Mouse (Mus musculus) liver, postnatal 0 days (tissue): Measurements from ENCODE around the gene Clec12a. TPM values are rescaled to one million over a fixed set of nuclear protein-coding genes. Genes with fewer than 3 reads are reported as not detected.

ENCODE experiments used
- ATAC-seq: fragments of 200-750 bp; cut with Nextera tagmentation; 2 replicates; pipeline ENCODE4 v1.8.0; 2017; ENCODE audit warnings: mild to moderate bottlenecking, moderate library complexity
- DNase-seq: peaks from one replicate; pipeline ENCODE4 v3.0.0-alpha.2; 2016
- H3K27ac ChIP-seq: fragments of 300-500 bp; sonication (generic); 2 replicates; pipeline ENCODE4 v1.5.1; 2014; ENCODE audit warnings: antibody characterized with exemption, moderate library complexity, mild to moderate bottlenecking, low read depth
- H3K27me3 ChIP-seq: fragments of 300-500 bp; sonication (generic); 2 replicates; pipeline ENCODE4 v1.6.1; 2014; ENCODE audit warnings: low read length, control low read depth, mixed read lengths; ENCODE audit not compliant: insufficient read depth
- H3K36me3 ChIP-seq: fragments of 300-500 bp; sonication (generic); replicated peaks from 2 replicates; pipeline ENCODE4 v1.6.1; 2014; ENCODE audit warnings: mild to moderate bottlenecking, control low read depth, low read length, moderate library complexity, mixed read lengths; ENCODE audit not compliant: insufficient read depth
- H3K4me1 ChIP-seq: fragments of 300-500 bp; sonication (generic); 2 replicates; pipeline ENCODE4 v1.6.1; 2014; ENCODE audit warnings: antibody characterized with exemption, mild to moderate bottlenecking, control low read depth; ENCODE audit not compliant: insufficient read depth
- H3K4me2 ChIP-seq: fragments of 300-500 bp; sonication (generic); 2 replicates; pipeline ENCODE4 v1.6.1; 2014; ENCODE audit warnings: low read depth, mild to moderate bottlenecking, low read length, moderate library complexity, mixed read lengths
- H3K4me3 ChIP-seq: fragments of 300-500 bp; sonication (generic); 2 replicates; pipeline ENCODE4 v1.5.1; 2014; ENCODE audit warnings: low read depth, low read length
- H3K9ac ChIP-seq: fragments of 300-500 bp; sonication (generic); replicated peaks from 2 replicates; pipeline ENCODE4 v1.6.1; 2014; ENCODE audit warnings: mild to moderate bottlenecking, moderate library complexity
- H3K9me3 ChIP-seq: fragments of 300-500 bp; sonication (generic); 2 replicates; pipeline ENCODE4 v1.6.1; 2016; ENCODE audit warnings: mild to moderate bottlenecking, control low read depth, low read length, mixed read lengths
- CTCF ChIP-seq: sonication (generic); IDR thresholded peaks from 2 replicates; pipeline ENCODE4 v1.5.1; 2016; ENCODE audit warnings: antibody characterized with exemption, low read depth
- EP300 ChIP-seq: IDR thresholded peaks from 2 replicates; pipeline ENCODE4 v1.6.1; 2016; ENCODE audit warnings: antibody characterized with exemption, low read depth, mild to moderate bottlenecking
- WGBS: fragments of 180-500 bp; shearing (Covaris S2); extraction: QIAGEN DNeasy Blood & Tissue Kit; methylation state at CpG from one replicate; pipeline ENCODE4 v1.1.7; 2014; ENCODE audit not compliant: insufficient replicate concordance; 5-methylcytosine and 5-hydroxymethylcytosine counted together
- polyA plus RNA-seq: library from polyadenylated mRNA; unstranded; fragments of >200 nt; fragmentation: Nextera tagmentation; extraction: Ambion mirVana; gene quantifications from 2 replicates; pipeline ENCODE4 v1.2.1, GENCODE M21; 2015

Clec12a gene
- polyA plus RNA-seq, 1 experiment from 2014 or later, result 14.6 TPM

- DNase-seq (no peak), ATAC-seq (no peak)
- no peak overlapping the region for H3K4me3 ChIP-seq
- no peaks in the 10 kb centered on the region for H3K4me1 ChIP-seq
- no peaks in the 10 kb centered on the region for H3K9me3 ChIP-seq
- no peaks in the 10 kb centered on the region for H3K27me3 ChIP-seq
- no peak overlapping the region for H3K9ac ChIP-seq
- 80% methylated on average over 3 of the region's 3 CpGs for WGBS
- H3K4me2 ChIP-seq, result no peak overlapping the region
- no peaks in the 10 kb centered on the region for H3K36me3 ChIP-seq
- TF ChIP-seq CTCF, result no peak
- no peak for TF ChIP-seq EP300
- no peak overlapping the region for H3K27ac ChIP-seq
Observed at GRCm38 (mm10) chr6:129383466-129383865, 41.0 kb downstream of the Clec12a start.

GRCm38 (mm10) chr6:129385000-129385399 is 42.5 kb downstream of the Clec12a start:
- WGBS, result 77% methylated on average over 4 of the region's 4 CpGs
- Histone ChIP-seq H3K4me2 (no peak overlapping the region), H3K9me3 (no peaks in the 10 kb centered on the region), H3K27ac (no peak overlapping the region), H3K9ac (no peak overlapping the region), H3K4me1 (no peaks in the 10 kb centered on the region), H3K4me3 (no peak overlapping the region), H3K27me3 (no peaks in the 10 kb centered on the region), H3K36me3 (no peaks in the 10 kb centered on the region)
- TF ChIP-seq CTCF (no peak), EP300 (no peak)
- DNase-seq, result no peak
- ATAC-seq, result no peak

GRCm38 (mm10) chr6:129385774-129386173 is 43.3 kb downstream of the Clec12a start, which contains the start of gene Clec12b:
TSS of gene Clec12b (minus strand) at chr6:129385874.
- TF ChIP-seq EP300 (no peak), CTCF (no peak)
- ATAC-seq (no peak), DNase-seq (no peak)
- H3K9me3 ChIP-seq, result no peaks in the 10 kb centered on the region
- H3K4me2 ChIP-seq, result no peak within 1 kb of the TSS
- no peaks in the 10 kb centered on the region for H3K4me1 ChIP-seq
- H3K27ac ChIP-seq, result no peak within 1 kb of the TSS
- H3K36me3 ChIP-seq, result no peaks in the 10 kb centered on the region
- H3K27me3 ChIP-seq, result no peaks in the 10 kb centered on the region
- H3K4me3 ChIP-seq, result no peak within 1 kb of the TSS
- no peak within 1 kb of the TSS for H3K9ac ChIP-seq
- WGBS, result 77% methylated on average over 2 of the region's 2 CpGs

- no peaks in the 10 kb centered on the region for H3K9me3 ChIP-seq
- ATAC-seq, result no peak
- no peak overlapping the region for H3K27ac ChIP-seq
- no peak for TF ChIP-seq EP300
- TF ChIP-seq CTCF, result peak; percentile 66
- no peak overlapping the region for H3K4me3 ChIP-seq
- no peak overlapping the region for H3K9ac ChIP-seq
- no peak for DNase-seq
- H3K27me3 ChIP-seq, result no peaks in the 10 kb centered on the region
- no peak overlapping the region for H3K4me2 ChIP-seq
- no peaks in the 10 kb centered on the region for H3K36me3 ChIP-seq
- 17% methylated on average over 2 of the region's 2 CpGs for WGBS
- no peaks in the 10 kb centered on the region for H3K4me1 ChIP-seq
Observed at GRCm38 (mm10) chr6:129393087-129393720, 50.7 kb downstream of the Clec12a start.

- no peaks in the 10 kb centered on the region for H3K4me1 ChIP-seq
- ATAC-seq, result no peak
- no peaks in the 10 kb centered on the region for H3K9me3 ChIP-seq
- H3K4me3 ChIP-seq, result no peak overlapping the region
- H3K27me3 ChIP-seq, result no peaks in the 10 kb centered on the region
- TF ChIP-seq CTCF (no peak), EP300 (no peak)
- no peak overlapping the region for H3K4me2 ChIP-seq
- no peak for DNase-seq
- no peaks in the 10 kb centered on the region for H3K36me3 ChIP-seq
- no peak overlapping the region for H3K9ac ChIP-seq
- no peak overlapping the region for H3K27ac ChIP-seq
- WGBS, result 62% methylated on average over 6 of the region's 6 CpGs
Observed at GRCm38 (mm10) chr6:129393732-129394131, 51.2 kb downstream of the Clec12a start.

GRCm38 (mm10) chr6:129396997-129397396 is 54.5 kb downstream of the Clec12a start, which contains the start of gene Clec1b:
TSS of gene Clec1b (plus strand) at chr6:129397297.
- TF ChIP-seq EP300 (peak; percentile 31; the same call in 1 of the 2 replicates), CTCF (no peak)
- WGBS, result 57% methylated on average over 8 of the region's 8 CpGs
- Histone ChIP-seq H3K9ac (no peak within 1 kb of the TSS), H3K4me3 (0 out of 2 replicates have a peak within 1 kb of the TSS, but pooled peaks have one; percentile 4), H3K9me3 (no peaks in the 10 kb centered on the region), H3K4me1 (0 out of 2 replicates have a peak, but pooled peaks cover 3% of the 10 kb centered on the region), H3K4me2 (no peak within 1 kb of the TSS; the same call in 1 of the 2 replicates), H3K27ac (peak within 1 kb of the TSS; percentile 39; the same call in 1 of the 2 replicates), H3K27me3 (no peaks in the 10 kb centered on the region), H3K36me3 (no peaks in the 10 kb centered on the region)
- ATAC-seq (no peak), DNase-seq (no peak)
